Mouse (Mus musculus) CH12F3 (cell line): ENCODE measurements around the gene Rpl18a.

ENCODE experiments used
- in situ Hi-C: fragments of 300-500 bp; cut with MboI; formaldehyde crosslinking; loops from 2 replicates; pipeline ENCODE4 v1.14.3; 2020; ENCODE audit warnings: low sequenced_read_pairs

The Rpl18a gene

GRCm38 (mm10) chr8:70857516-70857915 lies 39.7 kb downstream of the Rpl18a start:
- in situ Hi-C loops = no loop called here

DNA sequence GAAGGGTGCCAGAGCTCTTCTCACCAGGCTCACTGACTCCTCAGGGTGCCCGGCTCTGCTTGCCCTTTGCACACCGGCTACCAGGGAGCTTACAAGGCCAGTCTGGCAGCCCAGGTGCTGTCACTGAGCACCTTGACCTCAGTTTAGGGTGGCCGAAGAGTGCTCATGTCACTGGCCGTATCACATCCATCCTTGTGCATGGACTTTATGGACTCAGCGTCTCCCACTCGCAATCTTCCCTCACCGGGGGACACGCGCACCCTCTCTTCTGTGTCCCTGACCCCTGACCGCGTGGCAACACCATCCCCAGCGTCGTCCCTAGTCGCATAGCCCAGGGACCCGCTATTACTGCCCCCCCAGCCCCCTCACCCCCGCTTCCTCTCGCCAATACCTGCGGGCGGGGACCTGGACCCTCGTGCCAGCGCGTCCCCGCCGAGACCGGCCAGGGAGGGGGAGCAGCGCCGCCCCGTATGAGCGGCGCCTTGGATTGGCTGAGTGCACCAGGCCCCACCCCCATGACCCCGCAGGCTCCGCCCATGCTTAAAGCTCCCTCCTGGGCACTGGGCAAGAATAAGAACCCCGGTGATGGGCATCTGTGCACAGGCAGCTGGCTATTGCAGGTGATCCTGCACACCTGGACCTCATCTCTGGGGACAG lies 40.5 kb downstream of the Rpl18a start:
- in situ Hi-C loops = no loop called here

GRCm38 (mm10) chr8:70856028-70856427 lies 41.2 kb downstream of the Rpl18a start:
- in situ Hi-C loops = no loop called here

GRCm38 (mm10) chr8:70853863-70854262 lies 43.3 kb downstream of the Rpl18a start:
- in situ Hi-C loops = no loop called here

DNA sequence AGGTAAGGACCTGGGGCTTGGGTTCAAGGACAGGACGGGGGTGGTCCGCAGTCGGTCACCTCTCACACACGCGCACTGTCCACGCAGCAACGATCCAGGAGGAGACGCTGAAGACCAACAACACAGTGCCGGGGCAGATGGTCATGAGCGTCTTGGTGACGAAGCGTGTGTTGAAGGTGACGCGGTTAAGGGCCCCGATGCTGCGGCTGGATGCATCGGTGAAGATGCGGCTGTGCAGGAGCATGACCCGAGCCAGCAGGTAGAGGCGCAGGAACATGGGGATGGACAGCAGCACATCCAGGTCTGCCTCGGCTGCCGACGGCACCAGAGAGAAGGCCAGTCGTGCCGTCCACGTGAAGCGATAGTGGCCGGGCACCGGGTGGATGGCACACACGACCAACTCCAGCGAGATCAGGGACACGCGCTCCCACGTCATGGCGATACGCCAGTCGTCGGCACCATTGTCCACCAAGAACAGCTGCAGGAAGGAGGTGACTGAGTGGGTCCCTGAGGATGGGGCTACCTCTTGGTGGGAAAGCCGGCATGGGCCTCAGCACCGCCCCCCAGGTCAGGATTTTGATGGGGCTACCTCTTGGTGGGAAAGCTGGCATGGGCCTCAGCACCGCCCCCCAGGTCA lies 44.5 kb downstream of the Rpl18a start:
- in situ Hi-C loops = no loop called here

DNA sequence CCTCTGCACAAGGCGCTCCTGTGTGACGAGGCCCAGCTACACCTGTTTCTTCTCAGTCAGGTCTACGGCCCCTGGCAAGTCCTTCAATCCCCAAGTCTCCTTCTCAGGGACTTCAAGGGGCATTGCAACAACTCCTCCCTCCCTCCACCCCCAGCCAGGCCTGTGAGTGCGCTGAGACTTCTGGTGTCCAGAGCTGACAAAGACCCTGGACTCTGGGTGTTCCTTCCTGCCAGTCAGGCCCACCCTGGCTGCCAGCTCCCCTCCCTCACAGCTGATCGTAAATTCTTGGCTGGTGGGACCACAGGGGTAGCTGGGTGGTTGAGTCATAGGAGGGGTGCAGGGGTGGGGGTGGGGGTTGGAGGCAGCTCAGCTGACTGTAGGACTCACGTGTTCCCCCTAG lies 45.4 kb downstream of the Rpl18a start:
- in situ Hi-C loops = no loop called here

DNA sequence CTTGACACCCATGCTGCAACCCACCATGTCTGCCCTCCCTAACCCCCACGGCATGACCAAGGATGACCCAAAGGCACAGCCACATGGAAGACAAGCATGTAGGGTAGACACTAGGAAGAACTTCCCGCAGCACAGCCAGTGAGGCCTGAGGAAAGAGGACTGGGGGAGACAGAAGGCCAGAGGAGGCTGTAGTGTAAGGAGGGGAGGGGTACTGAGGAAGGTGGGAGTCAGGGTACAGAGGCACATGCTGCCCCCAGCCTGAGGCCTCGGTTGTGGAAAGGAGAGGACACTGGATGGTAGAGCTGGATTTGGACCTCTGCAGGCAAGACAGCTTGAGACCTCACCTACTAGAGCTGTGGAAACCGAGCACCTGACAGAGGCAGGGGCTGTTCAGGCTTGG lies 46.3 kb downstream of the Rpl18a start:
- in situ Hi-C loops = no loop called here

DNA sequence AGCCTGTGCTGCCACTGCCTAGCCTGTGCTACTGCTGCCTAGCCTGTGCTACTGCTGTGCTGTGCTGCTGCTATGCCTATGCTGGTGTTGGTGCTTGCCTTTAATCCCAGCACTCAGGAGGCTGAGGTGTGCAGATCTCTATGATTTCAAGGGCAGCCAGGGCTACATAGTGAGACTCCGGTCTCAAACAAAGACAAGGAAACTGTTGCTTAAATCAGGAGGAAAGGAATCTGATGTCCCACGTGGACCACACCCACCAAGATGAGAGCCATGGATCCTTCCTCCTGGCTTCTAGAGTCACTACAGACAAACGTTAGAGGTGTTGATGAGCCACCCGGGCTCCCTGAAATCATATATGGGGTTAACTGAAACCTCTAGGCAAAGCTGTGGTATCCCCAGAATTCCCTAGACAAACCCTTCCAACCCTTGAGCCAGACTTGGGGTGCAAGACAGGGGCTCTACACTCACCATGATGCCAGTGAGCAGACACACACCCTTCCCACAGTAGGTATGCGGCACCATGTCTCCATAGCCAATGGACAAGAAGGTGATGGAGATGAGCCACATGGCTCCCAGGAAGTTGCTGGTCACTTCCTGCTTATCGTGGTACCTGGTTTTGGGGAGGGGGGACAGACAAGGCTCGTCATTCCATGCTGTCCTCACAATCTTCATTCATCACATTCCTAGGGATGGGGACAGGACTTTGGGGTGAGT lies 46.9 kb downstream of the Rpl18a start:
- in situ Hi-C loops = no loop called here

DNA sequence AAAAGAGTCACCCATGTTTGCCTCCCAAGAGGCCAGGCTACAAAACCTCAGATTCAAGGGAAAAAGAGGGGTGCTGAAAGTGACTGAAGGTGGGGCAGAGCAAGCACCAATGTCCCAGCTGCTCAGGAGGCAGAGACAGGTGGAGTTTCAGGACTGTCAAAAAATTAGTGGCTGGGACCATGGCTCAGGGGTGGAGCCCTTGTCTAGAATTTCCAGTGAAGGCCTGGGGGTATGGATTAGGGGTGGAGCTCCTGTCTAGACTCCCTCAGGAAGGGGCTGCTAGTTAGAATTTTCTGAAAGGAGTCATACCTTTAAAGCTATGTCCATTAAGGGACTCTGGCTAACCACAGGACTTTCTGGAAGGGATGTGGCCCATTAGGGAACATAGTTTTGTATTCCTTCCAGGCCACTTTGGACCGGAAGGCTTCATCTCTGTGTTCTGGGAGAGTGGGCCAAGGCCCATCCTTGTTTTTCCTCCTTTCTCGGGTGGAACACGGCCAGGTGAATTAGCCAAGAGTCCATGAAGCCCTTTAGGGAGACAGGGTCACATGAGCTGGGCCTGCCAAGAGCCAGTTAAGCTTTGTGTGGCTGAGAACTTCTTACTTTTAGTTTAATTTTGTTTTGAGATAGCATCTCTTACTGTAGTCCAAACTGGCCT lies 47.8 kb downstream of the Rpl18a start:
- in situ Hi-C loops = loop anchor here (10.0 kb wide), 1 partner anchor 135 kb away; the partner anchor contains the start of gene Gm3336

DNA sequence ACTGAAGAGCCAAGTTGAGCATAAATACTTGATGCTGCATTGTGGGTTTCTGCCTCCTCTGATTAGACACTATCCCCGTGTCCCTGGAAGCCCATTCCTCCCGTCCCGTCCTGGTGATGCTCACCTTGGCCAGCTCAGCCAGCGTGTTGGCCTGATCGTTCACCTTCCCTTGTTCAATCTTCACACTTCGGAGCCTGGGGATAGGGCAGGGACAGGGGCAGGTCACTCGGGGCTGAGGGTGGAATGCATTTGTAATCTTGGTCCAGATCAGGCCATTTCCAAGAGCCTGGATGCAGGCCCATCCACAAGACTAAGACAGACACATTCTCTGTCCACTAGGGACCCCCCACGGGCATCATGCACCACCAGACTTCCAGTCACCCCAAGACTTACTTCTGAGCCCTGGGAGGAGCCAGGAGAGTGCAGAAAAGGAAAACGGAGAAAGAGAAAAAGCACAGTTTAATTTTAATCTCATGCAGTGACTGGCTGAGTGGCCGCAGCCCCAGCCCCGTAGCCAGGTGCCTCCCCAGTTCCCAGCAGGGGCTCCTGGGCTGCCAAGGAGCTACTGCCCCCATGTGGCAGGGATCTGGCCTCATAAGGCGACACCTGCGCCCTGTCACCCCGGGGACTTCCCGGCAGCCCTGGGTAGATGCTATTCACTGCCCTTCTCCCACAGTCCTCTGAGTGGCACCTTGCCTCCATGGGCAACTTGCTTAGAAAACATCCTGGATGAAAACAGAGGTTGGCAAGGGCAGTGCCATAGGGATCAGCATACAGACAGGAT lies 50.6 kb downstream of the Rpl18a start:
- in situ Hi-C loops = loop anchor here (10.0 kb wide), 1 partner anchor 132 kb away; the partner anchor contains the start of gene Gm3336

DNA sequence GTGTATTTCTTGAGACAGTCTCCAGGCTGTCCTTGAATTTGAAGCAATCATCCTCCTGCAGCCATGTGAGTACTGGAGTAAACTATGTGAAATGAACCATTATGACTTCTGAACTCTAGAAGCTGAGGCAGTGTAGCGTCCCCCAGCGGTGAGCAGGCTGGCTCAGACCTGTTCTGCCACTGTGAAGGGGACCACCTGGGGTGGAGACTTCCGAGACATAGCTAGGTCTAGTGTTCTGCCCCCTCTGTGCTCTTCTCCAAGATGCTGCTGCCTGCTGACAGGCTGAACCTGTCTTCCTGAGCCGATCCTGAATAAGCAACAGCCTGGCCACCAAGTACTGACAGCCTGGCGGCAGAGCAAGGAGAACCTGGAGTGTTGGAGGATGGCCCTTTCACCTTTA lies 52.1 kb downstream of the Rpl18a start:
- in situ Hi-C loops = loop anchor here (10.0 kb wide), 1 partner anchor 130 kb away; the partner anchor contains the start of gene Gm3336
